Mouse (Mus musculus) spleen, postnatal 14 days (tissue): Measurements from ENCODE around the gene Dus4l.

ENCODE experiments used
- DNase-seq, 2 experiments: peaks; one replicate each; pipeline ENCODE4 v3.0.0; 2021 to 2022; ENCODE audit warnings: low spot score in 2 of 2

Dus4l gene

DNA sequence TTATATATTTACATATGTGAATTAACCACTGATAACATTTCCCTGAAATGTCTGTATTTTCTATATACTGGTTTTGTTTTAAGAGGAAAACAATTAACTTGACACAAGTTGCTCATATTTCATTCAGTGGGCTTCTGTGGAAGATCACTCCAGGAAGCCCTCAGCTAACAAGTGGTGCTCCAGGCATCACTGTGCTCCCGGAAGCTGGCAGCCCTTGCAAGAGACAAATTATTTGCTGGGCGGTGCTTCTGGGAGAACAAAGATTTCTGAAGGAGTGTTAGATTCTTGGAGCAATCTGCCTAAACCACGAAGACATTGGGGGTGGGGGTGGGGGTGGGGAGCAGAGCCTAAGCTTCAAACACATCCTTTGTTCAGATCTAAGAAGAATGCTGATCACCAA lies 62.6 kb downstream of the Dus4l start:
- DNase-seq = no peak
